Mouse (Mus musculus) small intestine, adult 2 months (tissue): Measurements from ENCODE around the gene Pkig.

Experiments used
- CTCF ChIP-seq: fragments of 200-500 bp; IDR thresholded peaks from 2 replicates; pipeline ENCODE4 v1.5.1; 2012; ENCODE audit warnings: low read depth, mild to moderate bottlenecking, control low read depth, inconsistent platforms, low read length, moderate library complexity, mixed read lengths; ENCODE audit not compliant: insufficient replicate concordance, insufficient read length; ENCODE audit errors: extremely low read depth
- POLR2A ChIP-seq: fragments of 200-500 bp; IDR thresholded peaks from 2 replicates; pipeline ENCODE4 v1.6.1; 2012; ENCODE audit warnings: low read depth, mild to moderate bottlenecking, control low read depth, inconsistent platforms, low read length, moderate library complexity

DNA sequence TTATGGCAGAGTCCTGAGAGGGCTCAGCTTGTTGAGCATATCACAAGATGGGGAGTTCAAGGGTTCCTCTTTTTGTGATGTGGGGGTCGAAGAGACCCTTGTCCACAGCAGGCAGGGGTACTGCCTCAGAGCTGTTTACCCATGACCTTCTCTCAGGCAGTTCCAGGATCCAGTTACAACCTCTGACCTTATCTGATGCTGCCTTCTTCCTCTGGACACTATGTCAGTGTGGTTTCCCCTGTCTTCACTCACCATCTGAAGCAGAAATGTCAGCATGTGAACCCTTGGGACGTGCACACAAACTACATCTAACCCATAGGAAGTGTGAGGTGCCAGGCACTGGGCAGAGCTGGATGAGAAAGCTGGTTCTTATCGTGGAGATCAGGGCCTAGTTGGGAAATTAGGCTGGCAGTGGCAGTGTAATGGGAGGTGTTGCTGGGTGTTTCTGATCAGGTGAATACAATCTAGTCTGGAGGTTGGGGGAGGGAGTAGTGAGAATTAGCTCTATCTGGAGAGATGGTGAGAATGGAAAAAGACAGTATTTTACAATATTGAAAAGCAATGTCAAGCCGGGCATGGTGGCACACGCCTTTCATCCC lies 2.0 kb downstream of the Pkig start:
- TF ChIP-seq POLR2A, result no peak
- TF ChIP-seq CTCF, result no peak
